Mouse (Mus musculus) thymus, postnatal 25 days (tissue): Measurements from ENCODE around the gene Gapdh.
A peak's percentile ranks its signal among the peaks of the same experiment; 100 is the strongest.

ENCODE experiments used
- DNase-seq: peaks from one replicate; pipeline ENCODE4 v3.0.0; 2022

Gapdh gene

DNA sequence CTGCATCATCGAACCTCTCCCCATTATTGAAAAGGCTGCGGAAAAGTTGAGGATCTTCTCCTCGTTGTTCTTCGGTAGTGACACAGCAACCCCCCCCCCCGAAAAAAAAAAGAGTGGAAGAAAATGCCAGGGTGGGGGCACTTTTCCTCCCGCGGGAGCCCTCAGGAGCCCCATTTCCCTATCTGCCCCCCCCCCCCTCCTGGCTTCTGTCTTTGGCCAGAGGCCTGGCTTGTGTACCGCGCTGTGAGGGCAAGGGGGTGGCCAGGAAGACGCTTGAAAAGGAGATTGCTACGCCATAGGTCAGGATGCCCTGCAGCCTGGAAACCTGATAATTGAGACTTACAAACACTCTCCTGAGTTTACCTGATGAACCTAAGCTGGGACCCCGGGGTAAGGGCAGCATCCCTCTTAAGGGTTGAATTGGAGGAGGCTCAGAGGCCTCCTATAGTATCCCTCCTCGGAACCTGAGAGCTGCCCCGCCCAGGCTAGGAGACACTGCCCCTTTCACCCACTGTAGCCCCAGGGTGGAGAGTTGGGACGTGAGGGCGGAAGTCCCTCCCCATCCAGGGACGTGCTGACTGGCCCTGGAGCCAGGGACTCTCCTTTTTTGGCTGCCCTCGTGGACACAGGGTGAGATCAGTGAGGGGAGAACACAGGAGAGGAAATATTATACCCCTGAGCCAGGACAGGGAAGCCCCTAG lies at the start of gene Gapdh:
Gapdh (minus strand) TSS at position 417 of the 701 bp plus-strand sequence.
- peak; percentile 24 for DNase-seq

DNA sequence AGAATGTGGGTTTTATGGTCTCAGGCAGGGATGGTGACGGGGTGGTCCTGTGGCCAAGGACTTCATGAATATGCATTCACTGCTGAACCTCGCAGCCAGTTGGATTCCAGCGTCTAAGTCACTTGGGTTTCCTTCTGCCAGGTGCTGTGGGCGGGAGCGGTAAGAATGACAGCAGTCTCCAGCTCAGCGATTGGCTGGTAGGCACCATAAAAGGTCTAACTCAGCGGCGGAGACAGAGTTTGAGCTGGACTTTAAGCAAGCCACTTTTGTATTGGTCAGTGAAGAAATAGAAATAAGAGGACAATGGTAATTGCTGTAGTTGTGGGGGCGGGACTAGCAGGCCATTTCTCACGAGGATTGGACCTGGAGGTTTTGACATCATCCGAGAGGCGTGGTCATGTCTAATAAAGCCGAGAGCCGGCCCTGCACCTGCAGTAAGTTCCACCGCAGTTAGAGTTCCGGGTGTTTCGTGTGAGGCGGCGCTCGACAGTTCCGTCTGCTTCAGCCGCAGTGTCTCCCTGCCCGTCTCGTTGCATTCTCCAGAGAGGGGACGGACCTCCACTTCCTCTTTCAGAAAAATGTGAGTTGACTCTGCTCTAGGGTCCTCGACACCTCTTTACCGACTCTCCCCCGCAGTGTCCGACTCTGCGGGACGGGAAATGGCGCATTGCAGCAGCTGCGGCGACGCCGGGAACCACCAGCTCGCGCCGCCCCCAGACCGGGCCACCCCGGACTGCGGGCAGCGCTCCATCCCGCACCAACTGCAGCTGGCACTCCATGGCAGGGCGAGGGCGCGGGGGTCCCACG lies 49.1 kb upstream of the Gapdh start, which contains the start of gene Vamp1:
Vamp1 (plus strand) TSS at position 404 of the 807 bp plus-strand sequence.
- peak; percentile 93 for DNase-seq

DNA sequence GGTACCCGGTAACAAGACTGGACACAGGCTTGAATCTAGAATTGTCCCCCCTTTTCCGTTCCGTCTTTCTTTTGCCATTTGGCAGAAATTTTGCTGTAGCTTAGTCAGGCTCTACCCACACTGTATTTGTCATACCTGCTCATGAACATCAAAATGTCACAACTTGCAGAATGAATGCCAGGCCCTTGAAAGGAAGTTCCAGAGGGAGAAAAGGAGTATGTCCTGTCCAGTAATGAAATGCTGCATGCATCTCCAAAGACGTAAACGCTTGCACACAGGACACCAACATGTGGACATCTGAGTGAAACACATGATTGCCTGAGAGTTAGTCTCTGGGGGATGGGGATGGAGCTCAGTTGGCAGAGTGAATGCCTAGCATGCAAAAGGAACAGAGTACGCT lies 47.4 kb upstream of the Gapdh start:
- DNase-seq = no peak

DNA sequence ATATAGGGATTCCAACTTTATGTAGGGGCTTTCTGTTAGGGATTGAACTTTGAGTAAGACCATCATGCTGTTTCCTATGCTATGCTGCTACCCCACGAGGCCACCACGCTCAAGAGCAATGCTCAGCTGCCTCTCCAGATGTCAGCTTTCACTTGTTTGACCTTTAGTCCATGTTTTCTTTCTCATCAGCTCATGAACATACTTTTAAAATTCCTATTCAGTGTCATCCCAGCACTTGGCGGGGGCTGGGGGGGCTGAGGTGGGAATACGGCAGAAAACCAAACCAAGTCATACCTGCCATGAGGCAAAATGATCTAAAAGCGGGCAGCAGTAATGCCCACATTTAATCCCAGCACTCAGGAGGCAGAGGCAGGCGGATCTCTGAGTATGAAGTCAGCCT lies 46.9 kb upstream of the Gapdh start:
- no peak for DNase-seq

DNA sequence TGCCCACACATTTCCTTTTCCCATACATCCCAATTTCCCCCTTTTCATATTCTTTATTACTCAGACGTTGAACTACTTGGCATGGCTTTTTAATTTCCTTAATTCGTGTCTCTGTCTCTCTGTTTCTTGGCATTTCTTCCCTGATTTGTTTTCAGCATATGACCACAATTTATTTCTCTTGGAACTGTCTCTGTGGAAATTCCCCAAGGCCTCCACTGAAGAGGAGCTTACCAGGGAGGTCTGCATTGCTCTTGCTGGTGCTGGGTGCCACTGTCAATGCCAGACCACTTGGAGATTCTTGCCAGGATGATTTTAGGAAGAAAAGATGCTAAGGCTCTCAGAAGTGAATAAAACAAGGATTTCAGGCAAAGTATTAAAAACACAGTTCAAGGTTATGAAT lies 46.4 kb upstream of the Gapdh start:
- no peak for DNase-seq

DNA sequence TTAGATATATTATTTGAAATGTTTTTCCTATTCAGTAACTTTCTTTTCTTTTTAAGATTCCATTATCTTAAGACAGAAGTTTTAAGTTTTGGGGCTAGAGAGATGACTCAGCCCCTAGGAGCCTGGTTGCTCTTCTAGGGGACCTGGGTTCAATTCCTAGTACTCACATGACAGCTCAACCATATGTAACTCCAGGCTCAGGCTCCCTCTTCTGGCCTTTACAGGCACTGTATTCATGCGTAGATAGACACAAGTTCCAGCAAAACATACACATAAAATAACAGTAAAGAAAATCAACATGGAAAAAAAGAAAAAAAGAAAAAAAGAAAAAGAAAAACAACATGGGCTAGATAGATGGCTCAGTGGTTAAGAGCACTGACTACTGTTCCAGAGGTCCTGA lies 44.2 kb upstream of the Gapdh start:
- DNase-seq = no peak

DNA sequence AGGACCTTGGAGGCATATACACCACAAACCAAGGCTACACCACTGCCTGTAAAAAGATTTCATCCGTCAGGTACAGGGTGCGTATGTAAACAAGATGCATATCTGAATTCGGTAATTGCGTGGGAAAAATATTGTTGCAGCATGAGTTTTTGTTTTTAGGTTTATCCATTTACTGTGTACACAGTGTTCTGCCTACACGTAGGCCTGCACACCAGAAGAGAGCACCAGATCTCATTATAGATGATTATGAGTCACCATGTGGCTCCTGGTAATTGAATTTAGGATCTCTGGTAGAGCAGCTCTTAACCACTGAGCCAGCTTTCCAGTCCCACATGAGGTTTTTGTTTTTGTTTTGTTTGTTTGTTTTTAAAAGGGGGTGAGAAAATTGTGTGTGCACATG lies 30.9 kb upstream of the Gapdh start:
- no peak for DNase-seq

DNA sequence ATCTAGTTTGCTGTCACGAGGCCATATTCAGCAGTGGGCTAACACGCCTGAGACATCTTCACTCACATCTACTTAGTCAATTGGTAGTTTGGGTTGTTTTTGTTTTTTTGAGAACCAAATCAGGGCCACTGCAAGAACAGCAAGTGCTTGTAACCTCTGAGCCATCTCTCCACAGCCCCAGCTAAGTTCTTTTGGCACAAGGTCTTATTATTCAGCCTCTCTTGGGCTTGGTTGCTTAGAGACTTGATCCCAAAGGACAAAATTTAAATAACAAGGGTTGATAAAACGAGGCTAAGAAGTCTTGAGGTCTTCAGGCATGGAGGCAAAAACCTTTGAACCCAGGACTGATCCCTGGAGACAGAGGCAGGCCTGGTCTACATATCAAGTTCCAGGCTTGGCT lies 30.0 kb upstream of the Gapdh start:
- DNase-seq = no peak

DNA sequence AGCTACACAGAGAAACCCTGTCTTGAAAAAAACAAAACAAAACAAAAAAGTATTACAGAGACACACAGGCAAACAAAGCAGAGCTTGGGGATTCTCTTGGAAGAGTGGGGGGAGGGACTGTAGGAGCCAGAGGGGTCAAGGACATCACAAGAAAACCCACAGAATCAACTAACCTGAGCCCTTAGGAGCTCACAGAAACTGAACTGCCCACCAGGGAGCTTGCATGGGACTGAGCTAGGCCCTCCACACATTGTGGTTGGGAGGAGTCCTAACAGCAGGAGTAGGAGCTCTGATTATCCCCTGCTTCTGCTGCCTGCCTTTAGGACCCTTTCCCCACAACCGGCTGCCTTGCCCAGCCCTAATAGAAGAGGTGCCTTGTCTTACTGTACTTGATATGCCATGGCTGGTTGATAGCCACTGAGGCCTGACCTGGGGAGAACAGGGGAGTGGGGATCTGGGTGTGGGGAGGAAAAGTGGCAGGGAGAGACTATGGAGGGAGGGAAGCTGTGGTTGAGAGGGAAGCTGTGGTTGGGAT lies 29.3 kb upstream of the Gapdh start:
- no peak for DNase-seq

DNA sequence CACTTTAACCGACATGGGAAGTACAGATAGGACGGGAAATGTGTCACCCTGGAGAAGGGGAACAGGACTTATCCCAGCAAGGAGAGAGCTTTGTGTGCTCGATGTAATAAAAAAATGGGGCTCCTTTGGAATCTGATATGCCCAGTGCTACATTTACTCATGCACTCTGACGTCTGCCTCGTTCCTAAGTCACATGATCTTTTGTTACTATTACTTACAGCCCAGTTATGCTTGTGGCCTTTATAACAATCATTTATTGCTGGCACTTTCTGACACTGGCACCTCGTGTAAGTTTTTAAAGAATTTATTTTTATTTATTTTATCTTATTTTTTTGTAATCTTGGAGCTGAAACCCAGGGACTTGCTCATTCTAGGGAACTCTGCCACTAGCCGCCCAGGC lies 27.1 kb upstream of the Gapdh start:
- DNase-seq = no peak

DNA sequence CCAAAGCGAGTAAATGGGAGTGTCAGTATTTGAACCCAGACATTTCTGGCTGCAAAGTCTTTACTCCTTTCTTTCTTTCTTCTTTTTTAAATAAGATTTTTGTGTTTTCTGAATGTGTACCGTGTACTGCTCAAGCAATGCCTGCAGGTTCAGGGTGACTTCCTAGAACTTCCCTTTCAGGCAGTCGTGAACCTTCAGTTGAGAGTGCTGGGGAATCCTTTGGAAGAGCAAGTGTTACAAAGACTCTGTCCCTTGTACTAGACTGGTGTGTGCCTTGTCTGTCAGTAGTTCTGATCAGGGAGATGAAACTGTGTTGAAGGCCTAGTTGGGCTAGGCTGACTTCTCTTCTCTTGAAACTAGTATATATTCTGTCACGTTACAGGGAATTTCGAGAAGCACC lies 26.6 kb upstream of the Gapdh start:
- DNase-seq = no peak

DNA sequence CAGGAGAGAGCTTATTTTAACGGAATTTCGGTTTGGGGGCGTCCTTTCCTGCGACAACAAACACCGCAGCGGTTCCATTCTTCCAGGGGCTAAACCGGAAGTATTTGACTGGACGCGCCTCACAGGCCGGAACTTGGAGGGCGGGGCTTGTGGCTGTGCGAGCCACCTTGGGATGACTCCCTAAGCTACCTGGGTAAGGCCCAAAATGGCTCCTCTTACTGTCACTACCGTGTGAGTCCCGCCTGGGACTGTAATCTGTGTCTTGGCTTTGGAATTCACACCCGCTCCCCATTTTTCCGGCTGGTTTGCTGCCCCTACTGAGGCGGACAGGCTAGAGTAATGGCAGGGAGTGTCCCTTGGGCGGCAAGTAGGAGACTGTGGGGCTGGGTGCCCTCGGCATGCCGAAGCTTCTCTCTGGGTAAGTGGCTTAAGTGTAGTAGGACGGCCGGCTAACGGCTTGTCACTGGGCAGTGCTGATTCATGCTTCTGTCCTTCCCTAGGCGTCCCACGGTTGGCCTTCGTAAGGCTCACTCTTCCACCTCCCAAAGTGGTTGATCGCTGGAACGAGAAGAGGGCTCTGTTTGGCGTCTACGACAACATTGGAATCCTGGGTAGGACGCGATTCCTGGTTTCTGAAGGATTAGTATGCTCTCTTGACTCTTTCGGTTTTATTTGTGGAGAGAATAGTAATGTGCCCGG lies 25.9 kb upstream of the Gapdh start:
- DNase-seq = peak; percentile 88

DNA sequence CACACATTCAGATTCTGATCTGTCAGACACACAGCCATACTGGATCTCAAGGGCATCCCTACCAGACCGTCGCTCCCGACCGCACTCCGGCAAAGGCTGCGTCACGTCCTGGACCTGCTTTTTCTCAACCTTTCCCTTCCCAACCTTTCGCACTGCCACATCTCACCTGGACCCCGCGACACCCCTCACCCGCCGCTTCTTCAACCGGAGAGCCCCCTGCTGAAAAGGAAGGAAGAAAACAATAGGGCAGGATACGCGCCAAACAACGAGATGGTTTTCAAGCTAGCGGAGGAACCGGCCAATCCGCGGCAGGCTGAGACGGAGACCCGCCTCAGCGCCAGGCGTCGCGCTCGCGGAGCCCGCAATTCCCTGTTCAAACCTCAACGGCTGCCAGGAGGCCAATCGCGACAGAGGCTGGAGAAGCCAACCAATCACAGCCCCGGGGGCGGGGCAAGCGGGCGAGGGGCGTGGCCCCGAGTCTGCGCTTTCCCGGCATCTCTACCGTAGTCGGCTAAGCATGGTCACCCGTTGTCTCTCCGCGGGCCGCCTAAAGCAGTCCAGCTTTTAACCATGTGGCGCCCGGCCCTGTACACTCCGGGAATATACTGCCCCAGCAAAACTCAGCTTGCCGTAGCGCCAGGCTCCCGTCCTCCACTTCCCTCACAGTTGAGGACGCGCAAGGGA lies 25.2 kb upstream of the Gapdh start, which contains the start of the genes Ncapd2 and Mrpl51:
Ncapd2 (minus strand) TSS at position 370 of the 684 bp plus-strand sequence.
Mrpl51 (plus strand) TSS at position 470 of the 684 bp plus-strand sequence.
- DNase-seq = peak; percentile 98

DNA sequence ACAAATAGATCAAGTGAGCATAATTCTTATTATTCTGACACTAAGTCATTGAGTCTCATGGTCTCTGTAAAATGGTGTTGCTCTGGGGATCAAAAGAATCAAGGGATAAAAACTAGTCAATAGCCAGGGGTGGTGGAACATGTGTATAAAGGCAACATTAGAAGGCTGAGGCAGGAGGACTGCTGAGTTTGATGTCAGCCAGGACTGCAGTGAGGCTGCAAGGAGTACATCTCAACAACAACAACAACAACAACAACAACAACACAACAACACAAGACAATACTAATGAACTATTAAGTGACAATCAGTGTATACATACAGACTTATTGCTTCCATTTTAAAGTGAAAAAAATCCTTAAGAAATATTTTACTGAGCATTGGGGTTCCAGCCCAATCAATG lies 24.5 kb upstream of the Gapdh start:
- no peak for DNase-seq

DNA sequence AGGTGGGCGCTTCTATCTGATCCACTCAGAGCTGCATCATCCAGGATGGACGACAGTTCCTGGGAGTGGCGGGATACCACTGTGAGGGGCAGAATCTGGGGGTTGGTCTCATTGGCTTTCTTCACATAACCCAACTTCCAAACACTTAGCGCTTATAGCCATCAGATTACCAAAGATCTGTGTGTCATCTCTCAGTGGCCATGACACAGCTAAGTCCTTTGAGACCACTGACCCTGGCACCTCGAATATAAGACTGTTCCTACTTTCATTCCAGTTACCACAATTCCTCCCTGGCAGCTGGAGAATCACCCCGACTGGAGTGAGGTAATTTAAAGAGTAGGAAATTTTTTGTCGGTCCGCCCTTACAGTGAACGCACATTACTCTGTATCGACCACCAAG lies 19.9 kb upstream of the Gapdh start:
- DNase-seq = no peak

DNA sequence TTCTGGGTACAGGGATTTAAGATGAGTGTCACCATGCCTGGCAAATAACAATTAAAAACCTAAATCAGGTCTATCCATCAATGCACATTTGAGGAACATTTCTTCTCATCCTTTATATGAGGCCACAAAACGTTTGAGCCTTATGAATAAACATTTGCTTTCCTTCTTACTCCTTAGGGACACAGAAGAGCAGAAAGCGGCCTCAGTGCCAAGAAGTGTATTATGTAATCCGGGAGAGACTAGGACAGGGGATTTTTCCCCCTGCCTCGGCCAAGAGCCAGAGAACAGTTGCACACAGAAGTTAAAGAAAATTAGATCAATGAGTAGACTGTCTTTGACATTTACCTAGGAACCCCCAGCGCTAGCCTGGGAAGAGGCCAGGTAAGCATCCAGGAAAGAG lies 15.9 kb upstream of the Gapdh start:
- DNase-seq = no peak

DNA sequence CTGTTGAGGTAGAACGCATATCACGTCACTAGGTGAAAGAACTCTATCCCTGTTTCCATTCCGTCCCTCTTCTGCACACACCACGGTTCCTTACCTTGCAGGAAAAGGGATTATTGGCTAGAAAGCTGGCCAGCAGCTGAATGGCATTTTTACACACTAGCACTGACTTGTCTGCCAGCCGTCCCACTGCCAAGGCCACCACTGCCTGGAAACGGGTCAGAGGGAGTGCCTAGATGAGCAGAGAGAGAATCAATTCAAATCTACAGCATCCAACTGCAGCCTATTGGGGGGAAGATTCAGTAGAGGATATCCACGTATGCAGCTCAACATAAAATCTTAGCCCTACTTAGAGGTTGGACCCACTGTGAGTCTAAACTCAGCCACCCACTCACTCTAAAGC lies 13.3 kb upstream of the Gapdh start:
- DNase-seq = no peak

DNA sequence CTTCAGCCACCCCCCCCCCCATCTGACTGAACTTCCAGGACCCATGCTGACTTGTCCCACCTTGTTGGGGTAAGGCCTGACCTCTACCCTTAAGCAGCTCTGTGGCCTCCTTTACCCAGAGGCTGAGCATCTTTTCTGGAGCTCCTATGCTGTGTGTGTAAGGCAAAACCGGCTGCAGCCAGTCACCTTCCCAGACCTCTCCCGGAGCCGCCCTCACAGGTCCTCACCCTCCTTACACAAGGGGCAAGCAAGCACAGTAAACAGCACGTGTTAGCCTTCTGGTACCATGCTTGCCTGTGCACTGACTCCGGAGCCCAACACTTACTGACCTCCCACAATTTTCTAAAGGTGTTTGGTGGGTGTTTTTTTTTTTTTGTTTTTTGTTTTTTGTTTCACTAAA lies 9.2 kb upstream of the Gapdh start:
- no peak for DNase-seq

DNA sequence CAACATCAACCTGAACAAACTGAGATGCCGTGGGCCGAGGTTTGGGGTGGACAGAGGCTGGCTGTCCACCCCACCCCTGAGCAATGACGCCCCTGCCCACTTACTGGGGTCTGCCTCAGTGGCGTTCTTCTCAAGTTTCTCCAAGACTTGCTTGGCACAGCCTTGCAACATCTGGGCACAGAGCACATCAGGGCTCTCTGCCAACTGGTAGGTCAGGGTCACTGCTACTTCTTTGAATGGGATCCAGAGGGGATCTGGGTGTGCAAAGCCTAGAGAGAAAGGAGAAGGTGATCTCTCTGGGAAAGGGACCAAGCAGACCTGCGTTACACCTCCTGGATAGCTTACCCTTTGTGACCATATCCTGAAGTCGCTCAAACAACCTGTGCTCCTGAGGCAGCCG lies 7.0 kb upstream of the Gapdh start:
- DNase-seq = no peak

DNA sequence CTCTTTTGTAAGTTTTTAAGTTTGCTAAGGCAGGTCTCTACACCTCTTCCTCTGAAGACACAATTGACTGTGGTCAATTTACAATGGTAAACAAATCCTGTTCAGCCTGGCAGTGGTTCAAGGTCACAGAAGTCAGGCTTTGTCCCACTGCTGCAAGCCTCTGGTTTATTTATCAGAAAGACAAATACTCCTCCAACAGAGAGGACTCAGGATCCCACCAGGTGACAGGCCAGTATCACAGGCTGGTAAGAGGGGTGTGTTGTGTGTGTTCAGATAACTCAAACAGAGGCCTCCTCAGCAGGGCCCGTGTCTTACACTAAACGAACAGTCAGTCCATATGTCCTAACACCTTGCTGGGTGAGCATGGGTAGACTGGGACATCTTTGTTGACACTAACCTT lies 6.2 kb upstream of the Gapdh start:
- DNase-seq = no peak

DNA sequence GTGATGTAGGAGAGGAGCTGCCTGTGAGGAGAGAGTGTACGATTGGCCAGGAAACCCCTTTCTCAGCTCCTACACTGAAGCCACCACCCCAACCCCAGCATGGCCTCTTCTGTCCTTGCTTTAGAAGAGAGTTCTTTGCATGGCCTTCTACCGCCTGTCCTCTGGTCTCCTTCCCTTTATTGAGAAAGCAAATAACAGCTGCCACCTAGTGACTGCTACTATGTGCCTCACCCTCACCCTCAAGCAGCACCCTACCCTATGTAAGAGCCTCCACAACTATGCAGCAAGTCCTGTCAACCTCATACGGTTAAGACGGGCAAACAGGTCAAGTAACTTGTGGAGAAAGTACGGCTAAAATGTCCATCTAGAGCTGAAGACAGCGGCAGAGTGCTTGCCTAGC lies 3.9 kb upstream of the Gapdh start:
- DNase-seq = no peak

DNA sequence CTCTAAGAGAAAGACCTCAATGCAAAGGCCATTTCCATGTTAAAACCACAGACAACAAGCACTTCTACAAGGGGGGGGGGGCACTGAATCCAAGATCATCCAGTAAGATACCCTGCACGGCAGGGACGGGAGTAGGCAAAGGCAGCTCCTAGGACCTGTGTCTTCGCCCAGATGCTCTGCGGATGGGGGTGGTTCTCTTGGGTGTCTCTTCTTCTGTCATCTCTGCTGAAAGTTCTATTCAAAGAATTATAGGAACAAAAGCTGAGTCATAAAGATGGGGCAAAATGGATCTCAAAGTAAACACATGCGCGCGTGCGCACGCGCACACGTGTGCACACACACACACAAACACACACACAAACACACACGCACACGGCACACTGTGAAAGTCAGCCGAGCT lies 1.8 kb upstream of the Gapdh start:
- no peak for DNase-seq
